Mouse (Mus musculus) embryonic facial prominence, embryonic 14.5 days (tissue): ENCODE measurements at regions not wholly inside any gene's neighbourhood (a gene's known extent, or its start where the extent isn't known, plus 50 kb on each side); places are given as distances from the start of the nearest gene placed in this dataset.
A peak's percentile ranks its signal among the peaks of the same experiment; 100 is the strongest.

ENCODE experiments used
- ATAC-seq: fragments of 200-750 bp; cut with Nextera tagmentation; 2 replicates; pipeline ENCODE4 v1.8.0; 2017; ENCODE audit warnings: low read depth, moderate number of reproducible peaks, moderate TSS enrichment
- DNase-seq: peaks from one replicate; pipeline ENCODE4 v3.0.0-alpha.2; 2015; ENCODE audit warnings: low spot score
- H3K27ac ChIP-seq: fragments of 300-500 bp; sonication (generic); replicated peaks from 2 replicates; pipeline ENCODE4 v1.5.1; 2014; ENCODE audit warnings: low read depth, mild to moderate bottlenecking, low read length, moderate library complexity
- H3K27me3 ChIP-seq: fragments of 300-500 bp; sonication (generic); replicated peaks from 2 replicates; pipeline ENCODE4 v1.6.1; 2014; ENCODE audit warnings: low read length; ENCODE audit not compliant: control insufficient read depth, insufficient read depth
- H3K36me3 ChIP-seq: fragments of 300-500 bp; sonication (generic); 2 replicates; pipeline ENCODE4 v1.6.1; 2014; ENCODE audit warnings: low read length, mixed read lengths; ENCODE audit not compliant: control insufficient read depth, insufficient read depth
- H3K4me1 ChIP-seq: fragments of 300-500 bp; sonication (generic); 2 replicates; pipeline ENCODE4 v1.6.1; 2014; ENCODE audit warnings: antibody characterized with exemption, low read length; ENCODE audit not compliant: control insufficient read depth, insufficient read depth
- H3K4me2 ChIP-seq: fragments of 300-500 bp; sonication (generic); 2 replicates; pipeline ENCODE4 v1.6.1; 2014; ENCODE audit warnings: low read depth, mild to moderate bottlenecking, low read length, moderate library complexity, mixed read lengths
- H3K4me3 ChIP-seq: fragments of 300-500 bp; sonication (generic); 2 replicates; pipeline ENCODE4 v1.5.1; 2014; ENCODE audit warnings: low read depth, mild to moderate bottlenecking, low read length
- H3K9ac ChIP-seq: fragments of 300-500 bp; sonication (generic); 2 replicates; pipeline ENCODE4 v1.6.1; 2014; ENCODE audit warnings: low read depth, mild to moderate bottlenecking, low read length, moderate library complexity, mixed read lengths
- H3K9me3 ChIP-seq: fragments of 300-500 bp; sonication (generic); 2 replicates; pipeline ENCODE4 v1.6.1; 2016; ENCODE audit warnings: low read length; ENCODE audit not compliant: control insufficient read depth
- WGBS: fragments of 180-500 bp; shearing (Covaris S2); extraction: QIAGEN DNeasy Blood & Tissue Kit; methylation state at CpG from one replicate; pipeline ENCODE4 v1.1.7; 2014; 5-methylcytosine and 5-hydroxymethylcytosine counted together

DNA sequence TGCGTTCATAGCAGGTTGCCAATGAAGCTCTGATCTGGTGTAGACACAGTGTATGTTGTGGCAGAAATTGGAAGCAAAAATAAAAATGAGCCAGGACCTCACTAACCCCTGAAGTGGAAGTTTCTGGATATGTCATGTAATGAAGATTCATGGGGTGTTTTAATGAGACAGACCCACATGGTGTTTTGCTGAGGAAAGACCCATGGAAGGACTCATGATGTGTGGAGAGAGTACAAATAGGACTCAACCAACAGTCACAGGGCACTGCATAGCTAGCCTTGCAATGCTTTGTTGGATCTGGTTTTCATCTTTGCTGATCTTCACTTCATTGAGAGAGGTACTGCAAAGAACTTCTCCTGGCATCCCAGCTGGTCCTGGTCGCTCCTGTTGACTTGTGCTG, 2399.2 kb upstream of the Gm7489 start:
- ATAC-seq (no peak), DNase-seq (no peak)
- H3K27ac ChIP-seq, result no peak overlapping the region
- no peaks in the 10 kb centered on the region for H3K27me3 ChIP-seq
- H3K4me2 ChIP-seq, result no peak overlapping the region
- H3K9ac ChIP-seq, result no peak overlapping the region
- H3K9me3 ChIP-seq, result no peaks in the 10 kb centered on the region
- no peaks in the 10 kb centered on the region for H3K36me3 ChIP-seq
- WGBS, result 82% methylated on average over 2 of the region's 2 CpGs
- no peak overlapping the region for H3K4me3 ChIP-seq
- H3K4me1 ChIP-seq, result no peaks in the 10 kb centered on the region

DNA sequence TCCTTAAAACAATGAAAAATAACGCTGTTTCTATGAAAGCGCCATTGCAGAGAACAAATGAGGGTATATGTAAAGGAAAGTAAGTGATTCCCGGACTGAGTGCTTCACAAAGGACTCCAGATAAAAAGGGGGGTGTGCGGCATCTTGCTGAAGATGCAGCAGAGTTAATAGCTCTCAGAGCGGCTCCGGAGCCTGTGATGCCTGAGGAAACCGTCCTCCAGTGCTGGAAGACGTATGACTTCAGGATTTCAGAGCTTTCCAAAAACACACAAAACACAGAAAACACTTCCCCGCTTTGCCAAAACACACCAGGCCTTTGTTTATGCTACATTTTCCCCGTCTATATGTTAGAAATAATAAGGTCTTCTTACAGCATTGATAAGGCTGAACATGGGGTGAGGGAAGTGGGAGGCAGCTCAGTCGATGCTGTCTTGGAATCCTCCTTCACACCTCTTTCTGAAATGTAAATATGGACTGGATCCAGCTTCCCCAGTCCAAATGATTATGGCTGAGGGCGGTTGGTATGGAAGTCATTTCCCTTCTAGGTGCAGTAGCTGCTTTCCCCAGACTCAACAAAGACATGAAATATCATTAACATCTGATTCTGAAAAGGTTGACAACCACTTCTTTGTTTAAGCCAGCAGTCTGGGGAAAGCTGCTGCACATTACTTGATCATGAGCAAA, 2382.5 kb upstream of the Gm7489 start:
- H3K27me3 ChIP-seq, result no peaks in the 10 kb centered on the region
- H3K27ac ChIP-seq, result peak overlapping the region; percentile 61
- no peaks in the 10 kb centered on the region for H3K36me3 ChIP-seq
- no peaks in the 10 kb centered on the region for H3K9me3 ChIP-seq
- DNase-seq (peak; percentile 45), ATAC-seq (0 out of 2 replicates have a peak, but pooled peaks have one; percentile 30)
- H3K9ac ChIP-seq, result no peak overlapping the region
- peaks cover 20% of the 10 kb centered on the region for H3K4me1 ChIP-seq
- 34% methylated on average over 12 of the region's 12 CpGs for WGBS
- H3K4me3 ChIP-seq, result no peak overlapping the region; the same call in 1 of the 2 replicates
- H3K4me2 ChIP-seq, result peak overlapping the region; percentile 48

DNA sequence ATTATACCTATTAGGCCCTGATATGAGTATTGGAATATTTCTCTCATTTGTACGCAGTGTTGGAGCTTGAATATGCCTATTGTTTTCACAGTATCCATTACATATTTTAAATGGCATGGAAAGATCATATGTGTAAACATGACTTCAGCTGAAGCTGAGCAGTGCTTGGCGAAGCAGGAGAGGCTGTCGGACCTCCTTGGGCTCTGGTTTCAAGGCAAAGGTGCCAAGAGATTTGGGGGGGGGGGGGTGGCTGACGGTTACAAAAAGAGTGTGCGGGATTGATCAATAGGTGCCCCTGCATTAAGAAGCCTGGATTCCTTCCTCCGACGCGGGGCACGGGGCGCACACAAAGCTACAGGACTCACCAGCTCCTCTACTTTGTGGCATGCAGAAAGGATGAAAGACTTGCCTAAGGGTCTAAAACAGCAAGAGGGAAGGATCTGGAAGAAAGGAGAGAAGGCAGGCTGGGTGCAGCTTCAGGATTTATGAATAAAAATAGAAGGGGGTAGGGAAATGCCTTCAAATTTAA, 2381.9 kb upstream of the Gm7489 start:
- Histone ChIP-seq H3K36me3 (no peaks in the 10 kb centered on the region), H3K4me3 (peak overlapping the region; percentile 24), H3K9me3 (no peaks in the 10 kb centered on the region), H3K9ac (0 out of 2 replicates have a peak overlapping the region, but pooled peaks have one; percentile 46), H3K4me2 (peak overlapping the region; percentile 48), H3K27ac (peak overlapping the region; percentile 61), H3K27me3 (no peaks in the 10 kb centered on the region), H3K4me1 (peaks cover 20% of the 10 kb centered on the region)
- DNase-seq, result peak; percentile 36
- 7% methylated on average over 10 of the region's 10 CpGs for WGBS
- ATAC-seq, result peak; percentile 67; the same call in 1 of the 2 replicates

DNA sequence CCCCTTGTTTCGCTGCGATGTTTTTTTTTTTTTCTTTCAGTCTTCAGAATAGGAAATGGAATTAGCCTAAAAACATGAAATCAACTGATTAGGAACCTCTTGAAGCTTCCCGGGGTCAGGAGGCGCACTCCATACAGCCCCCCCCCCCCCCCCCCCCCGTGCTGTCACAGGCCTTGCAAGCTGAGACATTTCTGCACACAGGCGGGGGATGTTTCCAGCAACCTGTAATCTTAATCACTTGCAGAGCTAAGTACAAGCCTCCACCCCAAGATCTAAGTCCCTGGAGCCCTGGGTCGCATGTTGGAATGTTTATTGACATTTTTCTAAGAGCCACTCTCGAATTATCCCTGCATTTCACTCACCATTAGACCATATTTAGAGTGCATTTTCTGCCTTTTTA, 2381.4 kb upstream of the Gm7489 start:
- peak overlapping the region; percentile 34; the same call in 1 of the 2 replicates for H3K9ac ChIP-seq
- no peaks in the 10 kb centered on the region for H3K27me3 ChIP-seq
- peak overlapping the region; percentile 24 for H3K4me3 ChIP-seq
- no peaks in the 10 kb centered on the region for H3K9me3 ChIP-seq
- DNase-seq (peak; percentile 78), ATAC-seq (no peak)
- H3K4me1 ChIP-seq, result peaks cover 20% of the 10 kb centered on the region
- WGBS, result 6% methylated on average over 8 of the region's 8 CpGs
- H3K27ac ChIP-seq, result peak overlapping the region; percentile 61
- no peaks in the 10 kb centered on the region for H3K36me3 ChIP-seq
- H3K4me2 ChIP-seq, result peak overlapping the region; percentile 48

DNA sequence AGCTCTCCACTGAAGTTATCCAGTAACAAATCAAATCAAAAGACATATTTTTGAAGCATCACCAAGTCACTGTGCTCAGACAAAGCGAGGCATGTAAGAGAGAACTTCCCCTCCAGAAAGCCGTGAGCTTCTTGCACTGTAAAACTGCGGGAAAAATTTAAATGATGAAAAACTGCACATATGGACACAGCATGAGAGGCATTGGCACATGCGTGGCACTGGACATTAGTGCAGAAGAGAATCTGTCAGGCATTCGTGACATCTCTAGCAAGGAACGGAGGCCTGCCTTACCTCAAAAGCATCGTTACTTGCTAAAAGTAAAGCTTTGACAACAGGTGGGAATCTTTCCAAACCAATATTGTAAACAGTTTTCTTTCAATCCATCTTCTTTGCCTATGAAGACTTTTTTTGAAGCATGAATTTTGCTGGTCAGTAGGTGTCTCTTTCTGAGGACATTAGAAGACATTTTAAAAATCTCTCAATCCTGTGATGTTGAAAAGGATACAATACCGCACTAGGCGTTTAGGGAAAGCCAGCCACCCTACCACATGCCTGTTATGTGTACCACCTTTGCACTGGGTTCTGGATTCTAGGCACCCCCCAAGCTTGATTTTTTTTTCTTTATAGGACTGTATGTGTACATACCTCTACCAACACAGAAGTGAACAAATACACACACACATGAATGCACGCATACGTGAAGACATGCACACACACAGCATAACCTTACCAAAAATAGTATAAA, 2380.5 kb upstream of the Gm7489 start:
- DNase-seq, result peak; percentile 22
- WGBS, result 51% methylated on average over 11 of the region's 11 CpGs
- Histone ChIP-seq H3K4me2 (no peak overlapping the region), H3K27me3 (no peaks in the 10 kb centered on the region), H3K9me3 (no peaks in the 10 kb centered on the region), H3K36me3 (no peaks in the 10 kb centered on the region), H3K4me1 (peaks cover 20% of the 10 kb centered on the region), H3K27ac (peak overlapping the region; percentile 63), H3K4me3 (no peak overlapping the region), H3K9ac (no peak overlapping the region)
- no peak for ATAC-seq

DNA sequence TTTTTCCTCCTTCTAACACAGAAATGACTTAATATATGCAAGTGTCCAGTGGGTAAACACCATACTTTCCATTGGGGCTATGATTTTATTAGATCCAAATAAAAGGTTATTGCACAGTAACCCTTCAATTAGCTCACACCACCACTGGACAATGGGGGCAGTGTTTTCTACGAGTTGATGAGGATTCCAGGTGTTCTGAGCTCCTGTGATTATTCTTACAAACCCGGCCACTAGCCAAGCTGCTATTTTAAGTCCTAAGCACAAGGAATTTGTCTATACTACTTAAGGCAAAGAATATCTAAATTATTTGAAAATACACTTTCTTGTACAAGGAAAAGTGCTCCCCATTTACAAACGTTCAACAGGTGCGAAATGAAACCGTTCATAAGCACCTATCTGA, 2379.9 kb upstream of the Gm7489 start:
- Histone ChIP-seq H3K4me3 (no peak overlapping the region), H3K36me3 (no peaks in the 10 kb centered on the region), H3K27me3 (no peaks in the 10 kb centered on the region), H3K4me1 (peaks cover 20% of the 10 kb centered on the region), H3K9ac (no peak overlapping the region), H3K9me3 (no peaks in the 10 kb centered on the region), H3K4me2 (no peak overlapping the region), H3K27ac (no peak overlapping the region)
- WGBS, result 60% methylated on average over 5 of the region's 5 CpGs
- no peak for DNase-seq
- ATAC-seq, result no peak

DNA sequence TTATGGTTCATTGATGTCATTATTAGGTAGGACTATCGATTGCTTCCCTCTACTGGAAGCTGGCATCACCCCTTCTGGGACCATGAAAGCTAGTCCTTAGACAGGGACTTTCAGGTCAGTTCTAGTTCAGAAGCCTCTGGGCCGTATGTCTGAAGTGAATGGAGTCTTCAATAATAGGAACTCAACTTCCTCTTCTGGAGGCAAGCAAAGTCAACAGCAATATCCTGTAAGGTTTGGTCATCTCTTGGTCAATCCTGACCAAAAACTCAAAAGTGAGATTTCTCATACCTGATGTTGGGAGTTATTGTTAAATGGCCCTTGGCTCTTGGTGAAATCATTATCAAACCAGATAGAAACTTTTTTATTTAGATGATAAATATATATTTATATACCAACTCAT, 2377.6 kb upstream of the Gm7489 start:
- no peak for ATAC-seq
- WGBS, result 96% methylated on average over 2 of the region's 2 CpGs
- Histone ChIP-seq H3K9me3 (no peaks in the 10 kb centered on the region), H3K27ac (no peak overlapping the region), H3K9ac (no peak overlapping the region), H3K4me3 (no peak overlapping the region), H3K36me3 (no peaks in the 10 kb centered on the region), H3K4me1 (peaks cover 19% of the 10 kb centered on the region), H3K4me2 (no peak overlapping the region), H3K27me3 (no peaks in the 10 kb centered on the region)
- DNase-seq, result no peak

DNA sequence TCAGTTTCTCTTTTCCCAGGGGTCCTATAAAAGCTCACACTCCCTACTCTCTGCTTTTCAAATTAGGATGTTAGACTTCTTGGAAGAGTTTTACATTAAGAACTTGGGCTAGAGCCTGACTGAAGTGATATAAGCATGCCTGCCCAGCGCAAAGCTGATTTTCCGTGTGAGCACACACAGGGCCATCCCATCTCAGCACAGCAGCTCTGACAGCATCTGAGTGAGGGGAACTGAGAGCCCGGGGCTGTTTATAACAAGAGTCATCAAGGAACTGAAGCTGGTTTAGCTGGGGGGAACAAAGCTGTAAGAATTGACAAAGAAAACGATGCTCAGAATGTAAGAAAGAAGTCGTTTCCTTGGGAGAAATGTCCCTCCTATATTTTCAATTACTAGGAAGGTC, 2373.4 kb upstream of the Gm7489 start:
- Histone ChIP-seq H3K36me3 (no peaks in the 10 kb centered on the region), H3K4me2 (no peak overlapping the region), H3K4me1 (0 out of 2 replicates have a peak, but pooled peaks cover 2% of the 10 kb centered on the region), H3K9ac (no peak overlapping the region), H3K27ac (no peak overlapping the region), H3K27me3 (no peaks in the 10 kb centered on the region), H3K9me3 (no peaks in the 10 kb centered on the region), H3K4me3 (no peak overlapping the region)
- WGBS, result 16% methylated on average over 5 of the region's 5 CpGs
- ATAC-seq (0 out of 2 replicates have a peak, but pooled peaks have one; percentile 22), DNase-seq (peak; percentile 51)
